Mouse (Mus musculus) spleen, postnatal 36 days (tissue): ENCODE data around the gene 4932438H23Rik.

ENCODE experiments used
- DNase-seq, 2 experiments: peaks; one replicate each; pipeline ENCODE4 v3.0.0; 2022; ENCODE audit warnings: low spot score in 2 of 2, mixed read lengths in 1 of 2

4932438H23Rik gene

GRCm38 (mm10) chr16:91009942-91010529 lies 84.9 kb downstream of the 4932438H23Rik start:
- peak in 1 of 2 experiments; percentile 15 for DNase-seq

GRCm38 (mm10) chr16:91004915-91005538 lies 89.9 kb downstream of the 4932438H23Rik start:
- no peak for DNase-seq
